Mouse (Mus musculus) brain, embryonic 14.5 days (tissue): ENCODE measurements at regions not wholly inside any gene's neighbourhood (a gene's known extent, or its start where the extent isn't known, plus 50 kb on each side); places are given as distances from the start of the nearest gene placed in this dataset.

Source experiments
- CTCF ChIP-seq: fragments of 200-500 bp; IDR thresholded peaks from 2 replicates; pipeline ENCODE4 v1.5.1; 2012; ENCODE audit warnings: inconsistent platforms, mild to moderate bottlenecking, moderate library complexity, borderline replicate concordance; ENCODE audit not compliant: insufficient read depth, insufficient read length; ENCODE audit errors: extremely low read depth
- POLR2A ChIP-seq: fragments of 200-500 bp; IDR thresholded peaks from 2 replicates; pipeline ENCODE4 v1.6.1; 2012; ENCODE audit warnings: mild to moderate bottlenecking, inconsistent platforms, borderline replicate concordance; ENCODE audit not compliant: poor library complexity, insufficient read depth, insufficient read length, severe bottlenecking; ENCODE audit errors: extremely low read depth

DNA sequence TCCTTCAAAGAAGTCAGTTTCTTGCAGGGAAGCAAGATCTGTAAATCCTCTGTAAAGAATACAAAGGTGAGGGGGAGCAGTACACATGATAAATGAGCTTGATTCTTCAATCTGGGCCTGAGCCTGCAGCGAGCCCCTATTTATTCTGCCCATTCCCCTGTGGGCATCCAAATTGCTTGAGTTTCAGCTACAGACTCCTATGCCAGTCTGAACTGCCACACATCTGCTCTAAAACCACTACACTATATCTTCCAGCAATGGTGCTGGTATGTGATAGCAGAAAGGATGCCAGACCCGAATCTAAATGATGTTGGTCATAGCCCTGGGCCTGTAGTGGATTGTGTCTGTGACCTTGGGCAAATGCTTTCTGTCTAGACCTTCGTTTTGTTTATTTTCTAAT, 140.9 kb upstream of the Chrm2 start:
- no peak for TF ChIP-seq CTCF
- TF ChIP-seq POLR2A: no peak
